In the genomic region with DNA sequence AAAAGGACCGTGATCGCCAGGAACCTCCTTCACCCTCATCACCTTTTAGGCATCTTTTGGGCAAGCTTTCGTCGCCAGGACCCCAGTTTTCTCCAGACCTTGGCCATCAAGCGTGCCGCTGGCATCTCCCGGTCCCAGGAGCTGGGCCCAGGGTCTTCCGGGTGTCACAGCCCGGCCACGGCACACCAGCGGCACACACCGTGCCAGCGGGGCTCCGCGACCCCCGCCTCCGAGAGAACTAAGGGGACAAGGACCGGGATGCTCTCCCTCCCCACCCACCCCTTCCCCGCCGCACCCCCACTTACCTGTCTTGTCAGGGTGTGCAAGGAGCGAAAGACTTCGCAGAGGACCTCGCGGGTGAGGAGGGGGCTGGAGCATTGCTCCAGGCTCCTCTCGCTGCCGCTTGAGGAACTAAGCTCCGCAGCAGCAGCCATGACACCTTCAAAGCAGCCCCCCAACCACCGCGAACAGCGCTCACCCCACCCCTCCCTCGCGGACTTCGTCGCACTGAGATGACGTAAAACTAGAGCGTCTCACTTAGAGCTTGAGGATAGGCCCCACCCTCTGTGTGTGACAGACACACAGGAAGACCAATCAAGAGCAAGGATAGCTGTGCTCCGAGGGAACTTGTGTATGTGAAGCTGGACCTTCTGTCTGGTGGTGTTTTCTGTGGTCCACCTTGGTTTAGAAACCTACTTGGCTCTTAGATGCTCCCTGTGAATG, we compare ENCODE assay signal across 8 mouse cellular contexts. TPM values are rescaled to one million over a fixed set of nuclear protein-coding genes. Genes with fewer than 3 reads are reported as not detected.
DNase-seq lines count a peak whose midpoint lies in the region; ATAC-seq lines count a peak whose summit lies in the region.

A gene (minus strand): TSS at position 528 of the 723 bp plus-strand sequence.

- peak within 1 kb of the TSS; percentile 68 for H3K9ac ChIP-seq in hindbrain, embryonic 11.5 days (ENCODE audit: low read depth, low read length)

- H3K4me3 ChIP-seq in hindbrain, embryonic 11.5 days (ENCODE audit: low read depth, low read length) = peak within 1 kb of the TSS; percentile 76

- peak within 1 kb of the TSS; percentile 34 for H3K4me2 ChIP-seq in hindbrain, embryonic 11.5 days (replicated peaks; ENCODE audit: low read depth, low read length)

- DNase-seq in Muller cell, postnatal 12 days (ENCODE audit: inconsistent ontology term) = peak; percentile 95
- peak; percentile 96 for DNase-seq in cerebellum, adult 9-11 months
- peak; percentile 96 to 100 for DNase-seq in frontal cortex, adult 2 months (ENCODE audit: extremely low spot score in 1 of 2, low spot score in 1 of 2)
- DNase-seq in hindbrain, embryonic 11.5 days (ENCODE audit: low spot score) = peak; percentile 100
- peak; percentile 99 to 100 for DNase-seq in layer of hippocampus, postnatal 10 days (ENCODE audit: low spot score in 2 of 2)
- DNase-seq in lung, postnatal 10 days = peak; percentile 99
- DNase-seq in ovary, postnatal 36 days (ENCODE audit: low spot score) = peak; percentile 91
- peak; percentile 98 for DNase-seq in thymus, postnatal 25 days

- no peaks in the 10 kb centered on the region; the same call in 1 of the 2 replicates for H3K4me1 ChIP-seq in hindbrain, embryonic 11.5 days (replicated peaks; ENCODE audit: control insufficient read depth, insufficient read depth, low read length)

- under 1% methylated on average over 35 of the region's 37 CpGs for WGBS in hindbrain, embryonic 11.5 days

- no peaks in the 10 kb centered on the region for H3K36me3 ChIP-seq in hindbrain, embryonic 11.5 days (ENCODE audit: control insufficient read depth, insufficient read depth, low read length)

- no peaks in the 10 kb centered on the region for H3K9me3 ChIP-seq in hindbrain, embryonic 11.5 days (ENCODE audit: control insufficient read depth, low read length)

- ATAC-seq in hindbrain, embryonic 11.5 days (ENCODE audit: low FRiP score) = peak; percentile 100

- H3K27ac ChIP-seq in hindbrain, embryonic 11.5 days (ENCODE audit: low read depth, low read length) = peak within 1 kb of the TSS; percentile 52; the same call in 1 of the 2 replicates

- no peaks in the 10 kb centered on the region for H3K27me3 ChIP-seq in hindbrain, embryonic 11.5 days (ENCODE audit: control insufficient read depth, insufficient read depth, low read length)

RNA-seq across cellular contexts. Expression of the gene that starts here (rescaled TPM):
- 36.0 and 38.6 TPM in 2 replicates for polyA plus RNA-seq in frontal cortex, adult 2 months (2012; rRNA removed)
- 43.3 and 51.3 TPM in 2 replicates for polyA plus RNA-seq in hindbrain, embryonic 11.5 days (2014; fragmentation: Nextera tagmentation; extraction: Ambion mirVana)
- 10 to 100 TPM; 19.4 to 21.3 TPM for total RNA-seq in layer of hippocampus, postnatal 10 days (2021)

Comparison
In these comparisons a context has a peak if more than half of its experiments do, and no peak if none do; other contexts are left out.
1. Peak in every context shown above with its lines: DNase-seq, ATAC-seq, H3K4me3 ChIP-seq and H3K27ac ChIP-seq.